Mouse (Mus musculus): Measurements from ENCODE around the gene Ilf3.

- TF ChIP-seq CTCF (IDR thresholded peaks at IDR 0.05; ENCODE audit: borderline replicate concordance, control insufficient read depth, extremely low read depth, insufficient read depth, low read length, poor library complexity) = no peak
- no peak for TF ChIP-seq POLR2A (IDR thresholded peaks at IDR 0.05; ENCODE audit: control insufficient read depth, extremely low read depth, insufficient read depth, low read length, poor library complexity)
These were observed 47.4 kb upstream of the Ilf3 start for GRCm38 (mm10) chr9:21320280-21320618.

All from thymus, adult 2 months (tissue).